Mouse (Mus musculus): ENCODE data around the gene Smc5. TPM values are rescaled to one million over a fixed set of nuclear protein-coding genes. Genes with fewer than 3 reads are reported as not detected.

The Smc5 gene
- 10 to 100 TPM; 29.1 to 29.4 TPM for total RNA-seq (2021)
- long read RNA-seq, full-length matches to known transcripts, result 5 of 18 reads
- long read RNA-seq, partial matches to known transcripts, result 2 of 18 reads
- long read RNA-seq, other reads (novel, unspliced or antisense), result 11 of 18 reads

DNA sequence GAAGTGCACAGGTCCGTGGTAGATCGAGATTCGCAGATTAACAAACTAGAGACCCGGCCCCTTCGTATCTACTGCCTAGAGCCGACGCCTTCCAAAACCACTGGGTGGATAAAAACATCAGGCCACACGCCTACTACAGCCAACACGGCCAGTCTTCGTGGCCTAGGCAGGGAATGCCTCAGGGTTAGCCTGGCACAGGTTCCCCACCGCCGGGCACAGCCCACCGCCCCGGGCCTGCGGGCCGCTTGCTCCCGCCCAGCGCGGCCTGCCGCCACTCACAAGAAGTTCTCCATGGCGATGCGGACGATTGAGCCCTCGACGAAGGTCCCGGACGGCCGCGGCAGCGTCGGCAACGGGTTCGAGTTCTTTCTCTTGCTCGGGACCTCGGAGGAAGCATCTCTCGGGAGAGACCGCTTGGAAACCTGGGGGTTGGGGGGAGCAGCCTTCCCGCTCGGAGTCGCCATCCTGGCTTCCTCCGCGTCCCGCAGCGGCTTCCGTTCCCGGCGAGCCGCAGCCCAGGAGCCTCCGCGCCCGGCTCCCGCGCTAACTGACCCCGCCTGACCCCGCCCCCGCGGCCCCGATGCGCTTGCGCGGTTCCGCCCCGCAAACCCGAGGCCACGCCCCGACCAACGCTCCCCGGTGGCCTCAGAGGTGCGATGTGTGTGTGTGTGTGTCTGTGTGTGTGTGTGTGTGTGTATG is at the start of gene Smc5:
Gene Smc5, minus strand, starts transcription at position 543 of the 699 bp plus-strand sequence.
- peak; percentile 86 to 89 for DNase-seq (ENCODE audit: low spot score in 2 of 2)

DNA sequence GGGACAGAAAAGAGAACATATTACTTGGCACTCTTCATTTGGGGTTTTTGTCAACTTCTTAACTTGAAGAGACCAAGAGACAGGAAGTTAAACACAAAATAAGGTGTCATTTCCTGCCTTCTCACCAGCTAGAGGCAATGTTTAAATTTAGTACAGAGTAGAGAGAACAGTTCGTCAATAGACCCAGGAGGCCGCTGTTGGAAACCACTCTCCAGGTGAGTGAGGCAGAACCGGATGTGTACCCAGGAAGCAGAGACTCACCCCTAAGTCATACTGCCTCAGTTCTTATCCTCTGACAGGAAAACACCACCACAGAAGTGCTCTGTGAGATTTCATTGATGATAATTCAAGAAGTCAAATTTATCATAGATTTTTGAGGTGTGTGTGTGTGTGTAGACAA is 49.4 kb upstream of the Smc5 start:
- no peak for DNase-seq (ENCODE audit: low spot score in 2 of 2)

DNA sequence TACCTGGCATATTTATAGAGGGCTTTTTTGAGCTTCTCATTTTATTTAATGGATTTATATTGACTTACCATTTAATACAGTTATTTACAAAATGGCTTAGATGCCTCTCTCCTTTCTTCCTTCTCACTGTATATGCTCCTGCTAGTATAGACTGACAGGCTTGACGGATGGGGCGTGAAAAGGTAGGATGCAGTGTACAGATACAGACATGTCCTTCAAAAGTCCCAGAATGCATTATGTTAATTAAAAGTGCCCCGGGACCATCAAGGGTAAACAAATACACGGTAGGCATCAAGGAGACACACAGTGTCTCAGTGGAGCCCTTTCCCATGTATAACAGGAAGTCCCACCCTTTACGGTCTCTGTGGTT is 44.3 kb upstream of the Smc5 start:
- no peak for DNase-seq (ENCODE audit: low spot score in 2 of 2)

DNA sequence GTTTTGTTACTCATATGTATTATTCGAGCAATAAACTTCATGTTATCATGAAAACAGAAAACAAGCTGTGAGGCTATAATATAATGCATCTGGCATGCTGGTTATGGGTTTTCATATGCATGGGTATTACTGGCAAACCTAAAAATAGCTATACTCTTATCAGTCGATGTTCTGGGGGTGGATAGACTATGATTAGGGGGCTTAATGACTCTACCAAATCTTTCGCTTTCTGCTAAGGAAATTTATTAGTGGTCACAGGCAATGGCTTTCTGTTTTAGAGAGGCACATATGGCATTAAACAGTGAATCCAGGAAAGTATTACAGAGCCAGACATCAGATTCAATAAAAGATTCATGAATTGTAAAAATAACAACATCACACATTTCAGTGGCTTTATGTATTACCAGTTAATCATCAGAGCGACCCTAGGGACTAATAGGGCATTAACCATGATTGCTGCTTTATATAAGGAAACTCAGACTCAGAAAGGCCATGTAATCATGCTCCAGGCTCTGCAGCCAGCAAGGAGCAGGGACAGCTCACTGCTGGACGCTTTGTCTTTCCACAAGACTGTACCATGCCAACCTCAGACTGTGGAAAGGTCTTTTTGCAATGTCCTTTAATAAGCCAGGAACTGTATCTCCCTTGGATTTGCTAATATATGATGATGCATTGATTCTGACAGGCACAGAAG is 43.7 kb upstream of the Smc5 start:
- DNase-seq (ENCODE audit: low spot score in 2 of 2), result no peak

DNA sequence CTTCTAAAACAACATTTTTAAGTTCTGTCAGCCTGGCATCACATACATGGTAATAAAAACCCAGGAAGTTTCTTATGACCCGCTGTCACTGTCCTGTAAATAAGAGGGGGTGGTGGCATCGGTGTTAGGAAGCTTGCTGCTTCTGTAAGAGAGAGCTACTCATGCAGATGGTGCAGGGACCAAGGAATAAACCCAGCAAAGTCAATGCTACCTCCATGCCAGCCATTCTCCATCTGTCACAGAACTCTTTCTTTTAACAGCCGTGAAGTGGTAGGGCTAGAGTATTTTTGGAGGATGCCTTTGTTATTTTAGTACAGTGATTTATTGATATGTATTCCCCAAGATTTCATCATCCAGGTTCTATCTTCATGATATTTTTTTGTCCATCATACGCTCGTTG is 43.2 kb upstream of the Smc5 start:
- DNase-seq (ENCODE audit: low spot score in 2 of 2), result peak in 1 of 2 experiments; percentile 13

DNA sequence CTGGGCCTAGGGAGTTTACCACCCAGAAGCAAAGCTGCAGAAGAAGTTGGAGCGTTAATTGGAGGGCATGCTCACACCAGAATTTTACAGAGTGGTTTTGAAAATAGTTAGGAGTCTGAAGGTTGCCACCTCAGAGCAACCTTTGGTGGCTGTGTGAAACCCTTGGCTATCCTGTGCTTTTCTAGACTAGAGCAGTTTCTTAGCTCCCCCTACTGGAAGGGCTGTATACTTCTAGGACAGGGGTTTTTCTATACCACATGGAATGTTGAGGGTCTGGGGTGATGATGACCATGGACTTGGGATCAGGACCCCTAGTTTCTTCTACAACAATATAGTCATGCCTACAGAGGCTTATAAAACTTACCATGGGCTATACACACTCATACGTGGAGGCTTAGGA is 36.3 kb upstream of the Smc5 start:
- DNase-seq (ENCODE audit: low spot score in 2 of 2), result no peak

DNA sequence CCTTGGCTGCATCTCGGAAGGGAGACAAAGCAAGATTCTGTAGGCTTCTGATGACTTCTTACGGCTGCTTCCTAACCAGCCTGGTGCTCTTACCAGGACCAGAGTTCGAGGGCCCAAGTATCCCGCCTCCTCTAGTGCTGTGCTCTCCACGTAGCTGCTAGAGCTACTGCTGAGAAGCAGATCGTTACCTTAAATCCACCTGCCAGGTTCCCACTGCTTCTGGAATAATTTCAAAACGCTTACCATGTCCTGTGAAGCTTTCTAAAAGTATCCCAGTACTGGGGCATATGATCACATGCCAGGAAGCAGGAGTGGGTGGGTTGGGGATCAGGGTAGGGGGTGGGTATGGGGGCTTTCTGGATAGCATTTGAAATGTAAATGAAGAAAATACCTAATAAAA is 33.0 kb upstream of the Smc5 start:
- DNase-seq (ENCODE audit: low spot score in 2 of 2), result no peak

DNA sequence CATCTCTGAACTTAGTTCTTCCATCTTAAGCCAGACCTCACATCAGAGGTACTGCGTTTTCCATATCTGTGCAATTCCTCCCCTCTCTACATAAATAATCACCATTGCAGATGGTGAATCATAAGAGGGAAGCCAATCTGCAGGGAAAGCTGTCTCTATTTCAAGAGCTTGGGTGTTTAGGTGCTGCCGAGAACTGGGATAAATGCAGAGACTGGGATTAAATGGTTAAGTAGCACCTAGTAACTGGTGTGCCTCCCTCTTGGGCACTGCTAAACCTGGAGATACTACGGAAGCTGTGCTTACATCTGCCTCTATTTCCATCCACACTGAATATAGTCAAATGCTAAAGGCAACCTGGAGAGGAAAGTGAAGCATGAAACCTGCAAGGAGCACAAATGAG is 26.3 kb upstream of the Smc5 start:
- peak; percentile 8 to 22 for DNase-seq (ENCODE audit: low spot score in 2 of 2)

DNA sequence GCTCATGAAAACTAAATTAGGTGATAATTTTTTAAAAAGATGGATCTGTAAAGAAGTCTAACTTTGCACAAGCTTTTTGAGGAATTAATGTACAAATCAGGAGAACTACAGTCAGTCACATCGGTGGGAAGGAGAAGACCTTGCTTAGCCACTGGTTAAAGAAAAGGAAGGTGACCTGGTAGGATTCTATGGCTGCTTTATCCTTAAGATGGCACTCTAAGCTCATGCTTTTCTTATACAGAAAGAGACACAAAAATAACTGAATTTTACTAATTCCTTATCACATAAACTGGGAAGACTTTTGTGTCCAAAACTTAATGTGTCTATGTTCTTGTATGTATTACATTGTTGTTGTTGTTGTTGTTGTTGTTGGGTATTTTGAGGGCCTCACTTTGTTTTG is 25.2 kb upstream of the Smc5 start:
- no peak for DNase-seq (ENCODE audit: low spot score in 2 of 2)

DNA sequence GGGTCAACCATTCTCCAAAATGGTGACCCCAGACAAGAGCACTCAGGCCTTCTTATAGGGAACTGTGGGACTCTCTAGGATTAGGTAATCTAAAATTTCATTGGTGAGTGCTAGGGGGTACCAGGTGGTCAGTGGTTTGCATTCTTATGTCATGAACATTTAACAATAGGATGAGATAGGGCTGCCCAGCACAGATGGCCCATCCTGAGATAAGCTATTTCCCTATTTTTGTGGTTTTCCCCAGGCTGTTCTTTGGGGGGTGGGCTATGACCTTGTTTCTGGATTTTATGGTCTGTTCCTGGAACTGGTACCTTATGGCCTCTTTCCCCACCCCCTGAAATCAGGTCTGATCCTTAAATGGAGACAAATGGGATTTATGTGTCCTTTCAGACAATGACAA is 23.5 kb upstream of the Smc5 start:
- DNase-seq (ENCODE audit: low spot score in 2 of 2), result no peak

DNA sequence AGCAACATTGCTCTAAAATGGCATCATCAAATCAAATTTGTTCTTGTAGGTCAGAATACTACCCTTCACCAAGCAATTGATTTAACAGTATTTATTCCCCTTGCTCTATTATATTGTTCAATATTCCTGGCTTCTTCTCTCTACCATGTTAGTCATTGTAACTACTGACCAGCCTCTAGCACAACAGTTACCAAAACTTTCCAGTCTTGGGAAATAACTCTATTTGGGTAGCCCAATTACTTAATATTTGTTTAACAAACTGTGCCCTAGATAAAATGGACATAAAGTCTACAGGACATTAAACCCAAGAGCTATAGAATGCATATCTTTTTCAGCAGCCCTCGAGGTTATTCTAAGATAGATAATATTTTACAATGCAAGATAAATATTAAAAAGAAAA is 15.6 kb upstream of the Smc5 start:
- DNase-seq (ENCODE audit: low spot score in 2 of 2), result no peak

DNA sequence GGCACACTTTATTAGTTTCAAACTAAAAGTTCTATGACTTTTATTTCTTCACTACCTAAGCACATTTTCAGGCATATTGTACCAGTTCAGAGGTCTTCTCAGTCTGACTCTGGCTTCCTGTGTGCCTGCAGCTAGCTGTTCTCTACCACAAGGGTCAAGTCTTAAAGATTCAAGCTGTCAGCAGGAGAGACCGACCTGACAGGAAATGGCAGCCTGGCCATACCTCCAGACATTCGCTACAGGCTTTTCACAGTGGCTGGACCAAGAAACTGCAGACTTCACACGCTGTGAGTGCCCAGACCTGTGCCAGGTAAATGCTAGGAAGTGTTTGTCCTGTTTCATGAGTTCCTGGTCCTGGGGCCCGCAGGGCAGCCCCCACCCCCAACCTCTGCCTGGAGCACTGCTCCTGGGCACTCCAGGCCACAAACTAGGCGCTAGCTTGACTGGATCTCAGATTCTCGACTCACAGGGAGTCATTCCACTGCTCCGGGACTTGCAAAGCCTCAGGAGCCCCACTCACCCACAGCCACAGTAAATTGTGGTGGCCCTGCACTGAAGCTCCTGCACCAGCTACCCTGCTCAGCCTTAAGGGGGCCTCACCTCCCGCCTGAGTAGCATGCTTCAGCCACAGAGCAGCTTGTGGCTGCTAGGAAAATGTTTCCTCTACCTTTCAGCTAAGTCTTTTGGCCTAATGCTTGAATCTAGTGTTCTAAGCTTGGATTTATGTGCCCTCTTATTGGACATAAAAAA is 8.4 kb upstream of the Smc5 start:
- no peak for DNase-seq (ENCODE audit: low spot score in 2 of 2)

DNA sequence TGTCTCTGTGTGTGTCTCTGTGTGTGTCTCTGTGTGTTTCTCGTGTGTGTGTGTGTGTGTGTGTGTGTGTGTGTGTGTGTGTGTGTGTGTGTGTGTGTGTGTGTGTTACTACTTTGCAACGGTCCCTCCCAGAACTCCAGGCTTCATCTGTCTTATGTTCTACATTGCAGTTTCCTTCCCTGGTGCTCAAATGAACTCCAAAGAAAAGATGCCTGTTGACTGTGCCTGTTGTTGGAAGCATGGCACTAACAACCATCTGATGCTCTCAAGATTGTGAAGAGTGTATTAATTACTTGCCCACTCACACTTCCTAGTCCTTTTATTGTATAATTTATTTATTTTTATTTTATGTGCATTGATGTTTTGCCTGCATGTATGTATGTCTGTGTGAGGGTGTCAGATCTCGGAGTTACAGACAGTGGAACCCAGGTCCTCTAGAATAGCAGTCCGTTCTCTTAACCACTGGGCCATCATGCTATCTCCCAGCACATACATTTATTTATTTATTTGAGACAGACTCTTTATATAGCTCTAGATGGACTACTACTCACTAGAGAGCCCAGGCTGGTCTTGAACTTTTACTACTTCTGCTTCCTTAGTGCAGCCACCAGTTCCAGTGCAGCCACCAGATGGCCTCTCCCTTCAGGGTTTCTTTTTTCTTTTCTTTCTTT is 492 bp upstream of the Smc5 start:
- no peak for DNase-seq (ENCODE audit: low spot score in 2 of 2)

DNA sequence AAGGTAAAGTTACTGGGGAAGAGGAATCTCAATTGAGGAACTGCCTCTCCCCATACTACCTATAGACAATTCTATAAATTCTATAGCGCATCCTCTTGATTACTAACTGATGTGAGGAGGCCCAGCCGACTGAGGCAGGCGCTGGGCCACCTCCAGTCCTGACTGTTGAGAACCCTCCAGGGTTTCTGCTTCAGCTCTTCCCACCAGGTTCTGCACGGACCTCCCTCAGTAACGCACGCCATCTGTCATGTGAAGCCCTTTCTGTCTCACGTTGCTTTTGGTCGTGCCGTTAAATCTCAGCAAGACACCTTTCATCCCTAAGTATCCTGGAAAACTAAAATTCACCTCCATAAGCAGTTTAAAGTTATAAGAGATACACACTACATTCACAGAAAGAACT is 16.9 kb downstream of the Smc5 start:
- DNase-seq (ENCODE audit: low spot score in 2 of 2), result no peak

DNA sequence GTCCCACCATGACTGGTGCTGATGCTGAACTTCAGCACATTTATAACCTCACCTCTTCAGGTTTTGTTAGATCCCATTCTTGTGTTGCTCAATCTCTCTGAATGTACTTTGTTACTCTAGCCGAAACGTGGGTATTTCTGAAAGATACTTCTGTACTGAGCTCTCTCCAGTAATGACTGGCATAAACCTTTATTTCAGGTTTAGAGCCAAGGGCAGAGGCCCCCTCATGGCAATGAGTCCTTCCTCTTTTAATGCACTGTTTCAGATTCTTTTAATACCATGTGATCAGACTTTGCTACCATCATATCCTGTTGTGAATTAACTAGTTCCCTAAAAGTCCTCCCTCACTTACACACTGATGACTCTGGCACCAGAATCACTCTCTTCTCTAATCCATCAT is 27.2 kb downstream of the Smc5 start:
- DNase-seq (ENCODE audit: low spot score in 2 of 2), result no peak

DNA sequence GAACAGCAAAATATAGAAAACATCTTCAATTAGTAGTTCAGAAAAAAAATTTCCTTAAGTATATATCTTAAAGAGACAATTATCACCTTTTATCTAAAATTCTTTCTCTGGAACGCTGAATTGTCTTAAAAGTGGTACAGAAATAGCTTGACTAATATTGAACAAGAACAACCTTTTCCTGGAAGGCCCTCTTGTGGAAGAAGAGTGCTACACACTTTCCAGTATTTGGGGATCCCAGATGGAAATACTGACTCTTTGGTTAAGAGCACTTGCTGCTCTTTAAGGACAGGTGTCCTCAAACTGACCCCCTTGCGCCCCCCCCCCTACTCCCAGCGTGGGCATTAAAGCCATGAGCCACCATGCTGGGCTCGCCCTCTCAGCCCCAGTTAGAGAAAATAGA is 48.6 kb downstream of the Smc5 start:
- peak in 1 of 2 experiments; percentile 74 for DNase-seq (ENCODE audit: low spot score in 2 of 2)

DNA sequence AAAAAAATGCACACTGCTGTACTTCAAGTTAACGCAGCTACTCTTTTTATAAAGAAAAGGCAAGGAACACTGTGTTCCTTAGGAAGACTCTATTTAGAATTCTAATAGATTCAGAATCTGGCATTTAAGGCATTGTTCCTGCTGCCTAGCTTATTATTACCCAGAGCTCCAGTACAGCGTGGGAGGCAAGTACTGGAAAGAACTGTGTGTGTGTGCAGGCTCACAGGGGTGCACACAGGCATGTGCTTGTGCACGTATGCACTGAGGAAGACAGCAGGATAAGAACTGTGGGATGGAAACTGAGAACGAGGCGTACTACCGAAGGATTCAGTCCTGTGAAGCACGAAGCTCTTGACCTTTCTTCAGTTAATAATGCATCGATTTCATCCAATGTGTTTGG is 59.4 kb downstream of the Smc5 start:
- peak; percentile 69 to 89 for DNase-seq (ENCODE audit: low spot score in 2 of 2)

DNA sequence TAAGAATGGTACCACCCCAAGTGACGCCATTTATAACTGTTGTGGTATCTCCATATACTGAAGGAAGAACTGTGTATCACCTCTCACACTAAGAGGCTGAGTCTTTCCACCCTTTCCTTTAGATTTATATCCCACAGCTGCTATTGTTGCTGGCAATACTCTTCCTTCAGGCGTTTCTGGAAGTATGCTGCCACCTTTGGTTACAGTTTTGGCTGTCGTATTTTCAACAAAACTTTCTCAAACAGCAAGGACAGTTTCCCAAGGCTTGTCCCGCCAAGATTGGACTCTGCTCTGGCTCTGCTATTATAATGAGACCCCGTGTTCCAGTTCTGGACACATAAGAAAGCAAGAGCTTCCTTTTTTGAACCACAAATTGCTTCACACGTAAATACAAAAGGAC is 62.4 kb downstream of the Smc5 start:
- DNase-seq (ENCODE audit: low spot score in 2 of 2), result no peak

DNA sequence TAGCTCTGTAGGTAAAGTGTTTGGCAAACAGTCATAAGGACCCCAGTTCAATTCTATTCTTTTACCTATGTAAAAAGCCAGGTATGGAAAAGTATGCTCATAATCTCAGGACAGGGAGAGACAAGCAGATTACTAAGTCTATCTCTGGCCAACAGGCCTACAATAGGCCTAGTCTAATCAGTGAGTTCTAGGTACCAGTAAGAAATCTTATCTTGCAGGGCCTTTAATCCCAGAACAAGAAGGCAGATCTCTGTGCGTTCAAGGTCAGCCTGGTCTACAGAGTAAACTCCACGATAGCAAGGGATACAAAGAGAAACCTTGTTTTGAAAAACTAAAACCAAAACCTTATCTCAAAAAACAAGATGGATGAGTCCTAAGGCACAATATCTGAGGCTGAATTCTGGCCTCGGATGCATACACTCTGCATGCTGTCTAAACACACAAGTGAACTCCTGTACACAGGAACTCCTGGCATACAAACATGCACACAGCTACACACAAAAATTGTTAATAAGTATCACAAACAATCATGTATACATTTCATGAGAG is 70.1 kb downstream of the Smc5 start:
- no peak for DNase-seq (ENCODE audit: low spot score in 2 of 2)

DNA sequence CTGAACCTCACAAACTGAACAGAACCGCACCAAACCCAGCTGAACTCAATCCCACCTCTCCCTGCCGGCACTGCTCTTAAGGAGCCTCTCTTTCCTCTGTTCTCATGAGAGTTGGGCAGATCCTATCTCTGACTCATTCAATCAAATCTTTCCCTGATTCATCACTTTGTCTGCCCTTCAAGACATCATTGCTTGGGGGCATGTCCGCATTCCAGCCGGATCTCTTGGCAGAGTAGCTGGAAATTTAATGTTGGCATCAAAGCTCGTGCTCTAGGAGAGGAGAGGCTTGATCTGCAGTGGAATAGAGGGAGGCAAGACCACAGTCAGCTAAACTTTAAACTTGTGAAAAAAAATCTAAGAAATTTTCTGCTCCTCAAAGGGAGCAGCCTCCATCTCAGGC is 71.6 kb downstream of the Smc5 start:
- no peak for DNase-seq (ENCODE audit: low spot score in 2 of 2)

DNA sequence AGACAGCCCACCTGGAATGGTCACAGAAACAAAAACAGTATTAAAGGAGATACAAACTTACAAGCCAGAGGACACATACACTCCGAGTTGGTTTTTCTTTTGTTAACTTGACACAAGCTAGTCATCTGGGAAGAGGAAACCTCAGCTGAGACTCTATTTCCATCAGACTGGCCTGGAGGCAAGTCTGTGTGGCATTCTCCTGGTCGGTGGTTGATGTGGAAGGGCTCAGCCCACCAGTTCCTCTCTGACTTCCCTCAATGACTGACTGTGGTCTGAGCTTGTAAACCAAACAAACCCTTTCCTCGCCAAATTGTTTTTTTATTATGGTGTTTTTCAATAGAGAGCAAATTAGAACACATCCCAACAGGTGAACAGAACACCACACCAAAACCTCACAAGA is 80.6 kb downstream of the Smc5 start:
- DNase-seq (ENCODE audit: low spot score in 2 of 2), result no peak

Measured in layer of hippocampus, adult 18-20 months (tissue).